Mouse (Mus musculus): ENCODE results near the gene Gphb5.
"Not testable (repeated sequence)": the region's sequence is repeated elsewhere in the genome, so short reads cannot be mapped to it uniquely, and the experiment has no call there.

The Gphb5 gene

DNA sequence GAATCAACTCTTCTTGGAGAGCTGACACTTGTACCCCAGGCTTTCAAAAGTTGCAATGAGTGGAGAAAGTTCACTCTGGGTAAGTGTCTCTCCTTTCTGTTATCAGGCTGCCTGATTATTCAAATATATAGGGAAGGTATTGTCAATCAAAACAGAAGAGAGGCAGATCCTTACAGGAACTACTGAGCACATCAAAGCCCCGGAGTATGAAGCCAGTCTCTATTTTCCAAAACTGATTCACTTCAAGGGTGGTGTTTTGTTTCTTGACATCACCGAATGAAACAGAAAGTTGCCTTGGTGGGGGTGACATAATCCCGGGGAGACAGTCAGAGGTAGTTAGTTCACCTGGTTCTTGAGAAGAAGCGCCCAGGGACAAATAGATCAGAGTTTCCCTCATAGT lies at the start of gene Gphb5:
TSS of gene Gphb5 (minus strand) at position 101 of the 400 bp plus-strand sequence.
- in situ Hi-C loops (cut with MboI; ENCODE audit: low sequenced_read_pairs): no loop called here

GRCm38 (mm10) chr12:75466206-75466605 lies 49.6 kb upstream of the Gphb5 start:
- in situ Hi-C loops (cut with MboI; ENCODE audit: low sequenced_read_pairs): loop anchor here (5.0 to 25.0 kb wide), 2 partner anchors 186 to 296 kb away; no protein-coding TSS in a partner anchor

DNA sequence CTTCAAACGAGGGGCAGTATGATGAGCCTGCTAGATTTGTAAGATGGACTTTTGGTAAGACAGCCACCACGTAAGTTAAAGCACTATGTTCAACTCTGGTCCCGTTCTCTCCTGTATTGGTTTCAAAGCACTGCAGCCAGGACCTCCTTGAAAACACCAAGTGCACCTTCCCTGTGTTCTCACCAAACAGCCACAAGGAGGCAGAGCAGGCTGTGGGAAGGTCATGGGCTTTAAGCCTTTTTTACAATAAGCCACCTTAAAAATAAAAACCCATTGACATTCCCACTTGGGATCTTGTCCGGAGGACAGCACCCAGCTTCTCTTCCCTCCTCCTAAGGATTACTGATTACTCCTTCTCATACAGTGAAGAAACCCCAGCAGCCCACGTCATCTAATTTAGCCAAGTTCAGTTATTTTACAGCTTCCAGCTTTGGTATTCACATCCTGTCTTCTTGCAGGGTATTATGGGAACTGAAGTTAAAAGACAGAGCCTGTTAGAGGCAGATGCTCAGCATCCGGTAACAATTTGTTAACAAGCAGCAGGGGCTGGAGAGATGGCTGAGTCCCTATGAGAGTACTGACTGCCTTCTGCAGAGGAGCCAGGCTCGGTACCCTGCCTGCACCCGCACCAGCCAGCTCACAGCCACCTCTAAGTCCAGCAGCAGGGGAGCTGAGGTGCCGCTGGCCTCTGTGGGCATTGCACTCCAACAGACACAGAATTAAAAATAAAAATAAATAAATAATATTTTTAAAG lies 47.6 kb upstream of the Gphb5 start:
- in situ Hi-C loops (cut with MboI; ENCODE audit: low sequenced_read_pairs): loop anchor here (25.0 kb wide), 1 partner anchor 298 kb away; no protein-coding TSS in a partner anchor

DNA sequence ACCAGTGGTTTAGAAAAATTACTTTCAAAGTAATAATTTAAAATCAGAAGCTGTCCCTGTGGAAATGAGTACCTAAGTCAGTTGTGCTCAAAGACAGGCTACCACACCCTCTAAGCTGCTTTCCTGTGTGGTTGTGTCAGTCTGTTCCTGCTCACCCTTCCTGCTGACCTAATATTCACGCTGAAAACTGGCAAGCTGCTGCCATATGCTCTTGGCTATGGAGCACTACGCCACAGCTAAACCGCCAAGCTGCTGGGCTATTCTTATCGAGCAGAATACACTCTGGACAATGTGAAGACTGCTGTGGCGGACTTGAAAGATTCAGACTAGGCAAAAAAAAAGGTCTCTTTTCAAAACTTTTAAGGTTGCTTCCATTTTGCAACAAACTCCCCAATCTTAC lies 44.0 kb upstream of the Gphb5 start:
- in situ Hi-C loops (cut with MboI; ENCODE audit: low sequenced_read_pairs): loop anchor here (25.0 kb wide), 1 partner anchor 302 kb away; no protein-coding TSS in a partner anchor

- in situ Hi-C loops (cut with MboI; ENCODE audit: low sequenced_read_pairs): loop anchor here (25.0 kb wide), 1 partner anchor 303 kb away; no protein-coding TSS in a partner anchor
Measured at GRCm38 (mm10) chr12:75459656-75460055, 43.1 kb upstream of the Gphb5 start.

DNA sequence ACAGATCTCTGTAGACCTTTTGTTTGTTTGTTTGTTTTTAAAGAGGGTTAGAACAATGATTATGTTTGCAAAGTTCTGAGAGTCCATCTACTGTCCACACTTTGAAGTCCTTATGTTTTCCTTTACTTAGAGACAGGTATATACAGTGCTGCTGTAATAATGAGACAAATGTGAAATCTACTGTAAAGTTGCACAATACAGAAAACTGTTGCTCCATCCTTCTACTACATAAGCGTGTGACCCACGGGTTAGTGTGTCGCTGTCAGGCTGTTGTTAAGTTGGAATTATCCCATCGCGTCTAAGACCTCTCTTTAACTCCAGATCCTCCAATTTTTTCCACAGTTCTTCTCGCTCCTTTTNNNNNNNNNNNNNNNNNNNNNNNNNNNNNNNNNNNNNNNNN lies 36.9 kb upstream of the Gphb5 start:
- in situ Hi-C loops (cut with MboI; ENCODE audit: low sequenced_read_pairs): loop anchor here (25.0 kb wide), 1 partner anchor 309 kb away; no protein-coding TSS in a partner anchor

DNA sequence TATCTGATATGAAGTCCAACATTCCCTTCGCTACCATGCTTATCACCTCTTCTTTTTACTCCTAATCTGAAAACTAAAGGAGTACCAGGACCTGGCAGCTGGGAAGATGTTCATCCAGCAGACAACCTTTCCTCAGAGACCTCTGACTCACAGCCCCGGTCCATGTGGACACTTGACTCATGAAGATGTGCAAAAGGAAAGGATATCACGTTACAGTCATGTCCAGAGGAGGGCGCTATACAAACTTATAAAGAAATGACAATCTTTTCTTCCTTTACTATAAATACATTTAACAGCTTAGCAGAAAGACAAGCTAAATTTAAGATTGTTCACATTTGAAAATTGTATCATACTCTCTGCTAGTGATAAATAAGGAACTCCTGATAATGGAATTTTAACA lies 36.4 kb upstream of the Gphb5 start:
- in situ Hi-C loops (cut with MboI; ENCODE audit: low sequenced_read_pairs): loop anchor here (25.0 kb wide), 1 partner anchor 309 kb away; no protein-coding TSS in a partner anchor

DNA sequence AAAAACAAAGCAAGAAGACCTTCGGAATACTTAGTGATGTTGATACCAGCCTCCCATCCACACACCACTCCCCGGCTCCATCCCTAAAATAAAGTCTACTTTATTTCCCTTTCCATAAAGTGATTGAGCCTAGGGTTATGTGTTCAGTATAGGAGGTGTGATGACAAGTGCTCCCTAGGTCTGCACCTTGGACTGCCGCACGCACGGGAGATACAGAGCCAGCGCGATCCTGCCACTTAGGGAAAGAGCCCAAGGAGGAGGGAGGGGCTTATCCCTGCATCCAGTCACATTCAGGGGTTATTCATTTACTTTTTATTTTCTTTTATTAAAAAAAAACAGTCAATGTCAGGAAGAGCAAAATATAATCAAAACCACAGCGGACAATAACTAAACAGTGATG lies 34.0 kb upstream of the Gphb5 start:
- in situ Hi-C loops (cut with MboI; ENCODE audit: low sequenced_read_pairs): loop anchor here (25.0 kb wide), 1 partner anchor 312 kb away; no protein-coding TSS in a partner anchor

GRCm38 (mm10) chr12:75450011-75450410 lies 33.4 kb upstream of the Gphb5 start:
- in situ Hi-C loops (cut with MboI; ENCODE audit: low sequenced_read_pairs): loop anchor here (25.0 kb wide), 1 partner anchor 312 kb away; no protein-coding TSS in a partner anchor

- in situ Hi-C loops (cut with MboI; ENCODE audit: low sequenced_read_pairs): no loop called here
Measured at GRCm38 (mm10) chr12:75449475-75449966, 32.9 kb upstream of the Gphb5 start.

GRCm38 (mm10) chr12:75448921-75449320 lies 32.3 kb upstream of the Gphb5 start:
- in situ Hi-C loops (cut with MboI; ENCODE audit: low sequenced_read_pairs): no loop called here

DNA sequence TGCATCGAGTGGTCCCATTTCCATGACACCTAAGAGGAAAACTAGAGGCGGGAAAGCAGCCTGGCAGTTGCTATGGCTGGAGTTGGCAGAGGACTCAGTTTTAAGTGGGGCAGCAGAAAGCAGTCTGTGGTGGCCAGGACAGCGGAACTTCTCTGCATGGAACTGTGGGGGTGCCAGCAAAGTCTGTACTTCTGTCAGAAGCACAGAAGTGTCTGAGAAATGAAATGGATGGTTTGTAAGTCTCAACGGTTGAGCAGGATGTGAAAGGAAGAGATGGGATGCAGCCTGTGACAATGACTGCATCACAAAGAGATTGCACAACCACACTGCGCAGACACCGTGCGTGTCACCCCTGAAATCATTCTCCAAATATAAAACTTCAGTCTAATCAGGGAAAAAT lies 29.7 kb upstream of the Gphb5 start:
- in situ Hi-C loops (cut with MboI; ENCODE audit: low sequenced_read_pairs): no loop called here

- in situ Hi-C loops (cut with MboI; ENCODE audit: low sequenced_read_pairs): not testable (repeated sequence)
Measured at GRCm38 (mm10) chr12:75432400-75432799, 15.8 kb upstream of the Gphb5 start.

GRCm38 (mm10) chr12:75429685-75430396 lies 13.3 kb upstream of the Gphb5 start:
- in situ Hi-C loops (cut with MboI; ENCODE audit: low sequenced_read_pairs): no loop called here

GRCm38 (mm10) chr12:75428719-75429118 lies 12.1 kb upstream of the Gphb5 start:
- in situ Hi-C loops (cut with MboI; ENCODE audit: low sequenced_read_pairs): no loop called here

DNA sequence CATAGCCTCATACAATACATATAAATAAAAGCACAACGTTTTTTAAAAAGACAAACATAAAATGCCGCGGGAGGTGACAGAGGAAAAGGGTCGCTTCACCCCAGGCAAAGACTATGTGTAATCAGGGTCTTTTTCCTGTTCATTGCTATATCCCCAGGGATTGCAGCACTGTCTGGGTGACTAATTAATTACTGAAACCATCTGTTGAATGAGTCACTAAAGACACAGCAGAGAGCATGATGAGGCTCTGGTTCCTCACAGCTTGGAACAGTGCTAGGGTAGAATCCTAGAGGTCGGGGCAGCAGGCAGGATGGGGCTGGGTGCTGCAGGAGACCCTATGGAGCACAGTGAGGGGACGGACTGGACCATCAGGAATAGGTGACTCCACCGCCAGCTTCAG lies 9.3 kb upstream of the Gphb5 start:
- in situ Hi-C loops (cut with MboI; ENCODE audit: low sequenced_read_pairs): no loop called here

GRCm38 (mm10) chr12:75424817-75425216 lies 8.2 kb upstream of the Gphb5 start:
- in situ Hi-C loops (cut with MboI; ENCODE audit: low sequenced_read_pairs): no loop called here

DNA sequence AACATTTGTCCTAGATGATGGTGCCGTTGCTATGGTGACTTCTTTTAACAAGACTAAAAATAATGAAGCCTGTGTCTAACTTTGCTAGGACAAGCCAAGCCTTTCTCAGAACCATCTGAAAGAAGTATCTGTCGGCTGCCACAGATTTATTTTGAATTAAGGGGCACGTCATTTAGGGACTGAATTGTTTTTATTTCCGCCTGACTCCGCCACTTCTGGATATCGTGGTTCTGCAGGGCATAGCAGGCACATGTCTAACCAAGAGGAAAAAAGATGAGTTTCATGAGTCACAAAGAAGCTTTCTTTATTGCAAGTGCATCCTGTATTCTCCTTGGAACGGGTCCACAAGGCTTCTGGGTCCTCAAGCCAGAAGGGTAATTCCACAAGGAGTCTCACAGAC lies 7.8 kb upstream of the Gphb5 start:
- in situ Hi-C loops (cut with MboI; ENCODE audit: low sequenced_read_pairs): no loop called here

DNA sequence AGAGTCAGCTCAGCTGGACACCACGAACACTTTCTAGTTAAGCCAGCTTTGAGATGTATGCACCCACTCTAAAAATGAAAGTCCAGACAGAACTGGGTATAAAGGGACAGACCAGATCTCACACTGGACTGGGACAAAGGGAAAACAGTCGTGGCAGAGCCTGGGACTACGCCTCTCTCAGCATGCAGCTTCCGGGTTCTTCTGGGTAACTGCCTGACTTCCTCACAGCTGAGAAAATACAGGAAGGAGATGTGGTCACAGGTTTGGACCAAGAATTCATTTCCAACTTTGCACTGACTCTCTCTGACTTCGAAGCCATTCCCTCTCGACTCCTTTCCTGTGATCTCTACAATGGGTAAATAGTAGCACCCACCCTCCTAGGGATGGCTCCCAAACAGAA lies 1.6 kb downstream of the Gphb5 start:
- in situ Hi-C loops (cut with MboI; ENCODE audit: low sequenced_read_pairs): no loop called here

DNA sequence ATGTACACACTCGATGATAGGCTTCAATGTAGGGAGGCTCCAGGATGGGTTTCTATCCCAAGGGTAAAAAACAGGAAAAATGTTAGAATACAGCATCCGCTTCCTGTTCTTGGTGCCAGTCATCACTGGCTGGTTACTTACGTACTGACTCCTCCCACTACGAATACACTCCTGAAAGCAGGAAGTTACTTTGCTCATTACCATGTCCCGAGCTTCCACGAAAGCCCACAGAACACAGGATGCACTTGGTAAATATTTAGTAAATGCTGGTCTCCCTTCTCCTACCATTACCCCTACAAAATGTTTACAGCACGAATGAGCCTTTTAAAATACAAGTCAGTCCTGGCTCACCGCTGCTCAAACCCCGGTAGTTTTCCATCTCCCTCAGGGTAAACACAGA lies 3.6 kb downstream of the Gphb5 start:
- in situ Hi-C loops (cut with MboI; ENCODE audit: low sequenced_read_pairs): no loop called here

GRCm38 (mm10) chr12:75397077-75397476 lies 19.5 kb downstream of the Gphb5 start:
- in situ Hi-C loops (cut with MboI; ENCODE audit: low sequenced_read_pairs): loop anchor here (10.0 kb wide), 1 partner anchor 1072 kb away; no protein-coding TSS in a partner anchor

Measured in CH12F3 (cell line).